Mouse (Mus musculus) adrenal gland, postnatal 14 days (tissue): Measurements from ENCODE around the gene Atg4c. TPM values are rescaled to one million over a fixed set of nuclear protein-coding genes. Genes with fewer than 3 reads are reported as not detected.

Experiments used
- DNase-seq: peaks from one replicate; pipeline ENCODE4 v3.0.0; 2021; ENCODE audit warnings: mixed read lengths
- total RNA-seq: library from RNA; stranded (reverse); gene quantifications from 2 replicates; pipeline ENCODE4 v1.2.3, GENCODE M21; 2021

Gene Atg4c
- total RNA-seq, 1 experiment from 2014 or later = 14.0 TPM

DNA sequence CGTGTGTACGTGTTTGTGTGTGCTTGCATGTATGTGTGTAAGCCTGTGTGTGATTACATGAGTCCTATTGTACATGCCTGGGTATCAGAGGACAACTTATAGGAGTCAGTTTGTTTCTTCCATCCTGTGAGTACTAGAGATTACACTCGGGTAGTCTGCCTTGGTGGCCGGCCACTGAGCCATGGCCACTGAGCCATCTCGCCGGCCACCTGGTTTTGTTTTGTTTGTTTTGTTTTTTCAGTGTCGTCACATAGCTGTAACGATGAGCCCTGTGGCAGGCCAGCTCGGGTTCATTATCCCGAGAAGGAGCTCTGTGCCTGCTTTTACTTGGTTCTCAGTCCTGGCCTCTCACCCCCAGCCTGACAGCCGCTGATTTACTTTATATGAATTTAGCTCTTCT lies 69.9 kb downstream of the Atg4c start:
- no peak for DNase-seq

DNA sequence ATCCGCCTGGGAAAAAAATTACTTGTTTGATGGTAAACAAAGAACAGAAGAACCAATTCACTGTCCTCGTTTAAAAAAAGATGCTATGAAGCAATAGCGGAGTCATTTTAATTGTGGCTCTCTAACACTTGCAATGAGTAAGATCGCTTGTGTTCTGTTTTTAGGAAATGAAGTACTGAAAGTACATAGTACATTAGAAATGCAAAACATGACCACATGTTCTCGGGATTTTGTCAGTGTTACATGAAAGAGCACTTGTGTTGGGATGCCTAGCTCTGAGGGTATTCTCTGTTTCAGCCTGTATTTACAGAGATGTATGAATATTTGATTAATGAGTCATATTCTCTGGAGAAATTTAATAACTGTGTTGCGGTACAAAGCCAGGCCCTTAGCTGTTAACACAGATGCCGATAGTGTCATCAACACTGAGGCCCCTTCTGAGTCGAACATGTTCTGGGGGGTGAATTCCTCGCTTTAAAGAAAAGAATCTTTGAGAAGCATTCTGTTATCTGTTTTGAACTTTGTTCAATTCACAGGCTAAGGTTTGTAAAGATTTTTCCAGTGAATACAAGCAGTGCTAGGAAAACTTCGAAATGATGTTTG lies 73.2 kb downstream of the Atg4c start:
- no peak for DNase-seq

DNA sequence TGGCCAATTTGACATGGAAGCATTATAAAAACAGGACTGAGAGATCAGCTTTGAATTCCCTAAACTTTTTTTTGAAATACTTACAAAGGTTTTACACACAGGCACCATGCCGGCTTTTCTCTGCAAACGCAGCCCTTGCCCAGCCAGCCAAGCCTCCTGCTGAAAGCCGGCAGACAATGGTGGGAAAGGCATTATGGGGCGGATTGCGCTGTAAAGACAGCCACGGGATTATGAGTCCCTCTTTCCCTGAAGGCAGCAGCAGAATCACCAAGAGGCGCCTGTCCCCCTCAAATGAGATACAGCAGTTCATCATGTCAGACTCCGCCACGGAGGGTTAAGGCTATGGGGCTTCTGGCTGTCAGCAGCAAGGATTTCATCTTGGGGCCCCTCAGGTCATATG lies 79.1 kb downstream of the Atg4c start:
- DNase-seq = no peak

DNA sequence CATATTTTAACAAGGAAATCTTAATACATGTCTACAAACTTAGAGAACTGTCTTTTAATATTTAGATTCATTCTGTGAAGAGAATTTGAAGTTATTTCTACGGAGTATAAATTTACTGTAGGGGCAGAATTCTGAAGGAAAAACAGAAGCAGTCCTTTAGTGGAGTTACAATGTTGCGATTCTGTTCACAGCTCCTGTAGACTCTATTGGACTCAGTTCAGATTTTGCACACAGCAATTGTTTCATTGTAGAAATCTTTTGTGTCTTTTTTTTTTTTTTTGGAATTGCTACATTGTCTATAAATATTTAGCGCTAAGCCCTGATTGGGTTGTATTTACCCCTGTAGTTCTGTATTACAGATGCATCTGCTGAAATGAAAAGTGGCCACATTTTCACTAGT lies 79.7 kb downstream of the Atg4c start:
- DNase-seq = no peak

DNA sequence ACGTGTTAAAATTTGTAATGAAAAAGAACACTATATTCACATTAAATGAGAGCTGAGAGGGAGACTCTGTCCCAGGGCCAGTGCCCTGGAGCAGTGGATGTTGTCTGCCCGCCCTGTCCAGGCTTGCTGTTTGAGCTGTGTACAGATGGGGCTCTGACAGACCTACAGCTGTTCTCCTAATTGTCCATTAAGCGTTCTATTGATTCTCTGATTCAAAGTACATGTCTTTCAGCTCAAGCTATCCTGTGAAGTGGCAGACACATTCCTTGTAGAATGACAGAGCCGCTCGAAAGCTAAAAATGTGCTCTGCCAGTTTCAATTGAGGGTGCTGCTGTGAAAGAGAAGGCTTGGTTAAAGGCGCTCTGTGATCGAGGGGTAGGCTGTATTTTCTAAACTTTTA lies 80.2 kb downstream of the Atg4c start:
- DNase-seq = no peak

DNA sequence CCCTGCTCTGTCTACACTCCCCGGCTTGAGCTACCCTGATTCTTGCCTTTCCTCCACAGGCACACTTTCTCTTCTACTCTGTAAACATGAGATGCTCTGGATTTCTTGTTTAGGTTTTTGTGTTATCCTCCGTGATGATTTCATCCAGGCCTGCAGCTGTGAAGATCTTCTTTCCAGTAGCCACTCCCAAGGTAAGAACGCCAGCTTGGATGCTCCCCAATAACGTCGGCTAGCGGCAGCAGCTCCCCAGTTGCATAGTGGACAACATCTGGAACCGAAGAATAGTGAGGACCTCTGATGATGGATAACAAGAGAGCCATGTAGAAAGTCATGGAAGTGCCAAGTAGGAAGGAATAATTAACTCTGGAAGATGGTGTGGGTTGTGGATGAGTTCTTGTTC lies 85.1 kb downstream of the Atg4c start:
- no peak for DNase-seq

DNA sequence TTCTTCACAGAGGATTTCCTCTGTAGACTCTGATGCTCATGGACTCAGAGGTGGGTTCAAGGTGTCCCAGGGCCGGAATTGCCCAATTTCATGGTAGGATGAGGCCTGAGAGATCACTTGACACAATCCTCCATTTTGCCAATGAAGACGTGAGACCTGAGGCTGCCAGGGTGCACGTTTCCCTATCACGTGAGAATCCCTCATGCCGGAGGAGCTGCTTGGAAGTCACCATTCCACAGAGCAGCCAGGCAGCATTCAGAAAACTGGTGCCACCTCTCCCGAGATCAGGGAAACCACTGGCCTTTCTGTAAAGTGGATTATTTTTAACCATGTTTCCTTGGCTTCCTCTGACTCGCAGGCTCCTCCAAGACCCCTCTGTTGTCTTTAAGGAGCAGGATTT lies 88.0 kb downstream of the Atg4c start:
- no peak for DNase-seq

DNA sequence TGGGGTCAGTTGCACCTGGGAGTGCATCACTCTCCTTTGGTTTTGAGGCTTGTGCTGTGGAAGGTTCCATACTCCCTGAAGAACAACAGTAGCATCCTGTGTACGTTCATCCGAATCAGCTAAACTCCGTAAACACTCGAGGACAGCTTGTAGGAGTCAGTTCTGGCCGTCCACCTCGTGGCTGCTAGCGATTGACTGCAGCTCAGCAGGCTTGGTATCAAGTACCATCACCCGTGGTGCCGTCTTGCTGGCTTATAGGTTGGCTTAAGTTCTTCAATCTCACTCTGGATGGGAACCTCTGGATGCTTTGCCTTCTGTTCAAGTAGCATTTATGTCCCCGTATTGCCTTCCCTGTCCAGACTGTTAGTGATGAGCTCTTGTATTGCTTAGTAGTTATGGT lies 95.6 kb downstream of the Atg4c start:
- DNase-seq = no peak

DNA sequence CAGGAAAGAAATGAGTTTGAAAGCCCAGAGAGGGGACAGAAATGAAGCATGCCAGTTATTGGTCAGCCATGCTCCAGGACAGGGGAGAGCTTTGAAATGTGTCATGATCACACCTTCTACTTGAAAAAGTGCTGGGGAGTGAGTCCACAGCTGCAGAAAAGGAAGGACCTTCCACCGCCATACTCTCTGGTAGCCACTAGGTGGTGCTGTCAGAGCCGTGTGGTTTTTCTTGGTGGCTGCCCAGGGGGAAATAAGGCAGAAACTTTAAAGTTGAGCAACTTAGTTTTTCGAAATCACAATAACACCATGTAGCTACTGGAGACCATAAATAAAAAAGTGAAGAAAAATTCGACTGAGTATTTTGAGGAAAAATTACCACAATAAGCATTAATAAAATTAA lies 104.9 kb downstream of the Atg4c start:
- DNase-seq = peak; percentile 66

DNA sequence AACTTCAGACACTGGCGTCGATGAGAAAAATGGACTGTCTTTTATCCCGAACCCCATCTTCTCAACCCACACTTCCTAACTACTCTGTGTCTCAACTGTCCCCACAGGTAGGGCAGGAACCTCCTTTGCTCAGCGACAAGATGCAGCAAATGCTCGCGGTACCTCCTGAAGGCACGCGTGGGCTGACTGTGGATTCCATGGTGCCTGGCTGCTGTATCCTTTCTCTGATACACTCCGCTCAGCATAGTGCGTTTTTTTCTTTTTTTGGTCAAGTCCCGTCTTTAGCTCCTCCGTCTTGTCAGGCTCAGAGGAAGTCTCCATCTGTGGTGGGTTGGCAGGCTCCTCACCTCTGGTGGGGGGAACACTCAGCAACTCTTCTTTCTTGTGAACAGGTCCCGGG lies 111.1 kb downstream of the Atg4c start:
- no peak for DNase-seq

Other genes with a start within 250 kb of the Atg4c start
- gene Angptl3, start 163.0 kb upstream of the Atg4c start, total RNA-seq = 5.0 and 73.0 TPM in 2 replicates
- 39.6 and 43.3 TPM in 2 replicates for gene Dock7, start 73.0 kb upstream of the Atg4c start, total RNA-seq
- gene Gm12689, start 102.0 kb downstream of the Atg4c start, total RNA-seq = 0.53 TPM in 1 of 2 replicates, not detected in the other